Mouse (Mus musculus): ENCODE measurements around the gene Mtnr1b. TPM values are rescaled to one million over a fixed set of nuclear protein-coding genes. Genes with fewer than 3 reads are reported as not detected.

The Mtnr1b gene
- polyA plus RNA-seq, 1 experiment from 2014 or later = not detected

- no peaks in the 10 kb centered on the region for H3K9me3 ChIP-seq (ENCODE audit: low read depth, low read length)
- H3K4me3 ChIP-seq (ENCODE audit: low read depth, low read length) = no peak overlapping the region
- TF ChIP-seq CTCF (IDR thresholded peaks at IDR 0.05; ENCODE audit: low read depth) = no peak
- no peaks in the 10 kb centered on the region for H3K4me1 ChIP-seq (ENCODE audit: insufficient read depth)
- no peaks in the 10 kb centered on the region for H3K27me3 ChIP-seq (ENCODE audit: insufficient read depth, low read length)
- ATAC-seq (ENCODE audit: insufficient read depth) = no peak
- DNase-seq = no peak
- H3K36me3 ChIP-seq (ENCODE audit: insufficient read depth) = no peaks in the 10 kb centered on the region
- no peak overlapping the region for H3K27ac ChIP-seq (ENCODE audit: low read depth)
- H3K9ac ChIP-seq = no peak overlapping the region
- no peak overlapping the region for H3K4me2 ChIP-seq
Observed at GRCm38 (mm10) chr9:15802413-15803027, 71.8 kb downstream of the Mtnr1b start.

- Histone ChIP-seq H3K4me1 (ENCODE audit: insufficient read depth) (no peaks in the 10 kb centered on the region), H3K4me2 (no peak overlapping the region), H3K4me3 (ENCODE audit: low read depth, low read length) (no peak overlapping the region), H3K36me3 (ENCODE audit: insufficient read depth) (no peaks in the 10 kb centered on the region), H3K9me3 (ENCODE audit: low read depth, low read length) (no peaks in the 10 kb centered on the region), H3K9ac (no peak overlapping the region), H3K27ac (ENCODE audit: low read depth) (no peak overlapping the region), H3K27me3 (ENCODE audit: insufficient read depth, low read length) (no peaks in the 10 kb centered on the region)
- DNase-seq (no peak), ATAC-seq (ENCODE audit: insufficient read depth) (no peak)
- TF ChIP-seq CTCF (IDR thresholded peaks at IDR 0.05; ENCODE audit: low read depth) = no peak
- WGBS = 72% methylated on average over 5 of the region's 5 CpGs
Observed at GRCm38 (mm10) chr9:15800402-15800801, 74.0 kb downstream of the Mtnr1b start.

- ATAC-seq (ENCODE audit: insufficient read depth) (no peak), DNase-seq (no peak)
- H3K4me3 ChIP-seq (ENCODE audit: low read depth, low read length) = no peak overlapping the region
- H3K27ac ChIP-seq (ENCODE audit: low read depth) = no peak overlapping the region
- 68% methylated on average over 6 of the region's 6 CpGs for WGBS
- no peaks in the 10 kb centered on the region for H3K27me3 ChIP-seq (ENCODE audit: insufficient read depth, low read length)
- H3K4me2 ChIP-seq = no peak overlapping the region
- no peak overlapping the region for H3K9ac ChIP-seq
- H3K4me1 ChIP-seq (ENCODE audit: insufficient read depth) = no peaks in the 10 kb centered on the region
- no peaks in the 10 kb centered on the region for H3K36me3 ChIP-seq (ENCODE audit: insufficient read depth)
- H3K9me3 ChIP-seq (ENCODE audit: low read depth, low read length) = no peaks in the 10 kb centered on the region
- no peak for TF ChIP-seq CTCF (IDR thresholded peaks at IDR 0.05; ENCODE audit: low read depth)
Observed at GRCm38 (mm10) chr9:15794408-15794807, 79.9 kb downstream of the Mtnr1b start.

- no peak overlapping the region for H3K27ac ChIP-seq (ENCODE audit: low read depth)
- 77% methylated on average over 9 of the region's 9 CpGs for WGBS
- no peaks in the 10 kb centered on the region for H3K36me3 ChIP-seq (ENCODE audit: insufficient read depth)
- no peak overlapping the region for H3K4me2 ChIP-seq
- ATAC-seq (ENCODE audit: insufficient read depth) (no peak), DNase-seq (no peak)
- no peak overlapping the region for H3K9ac ChIP-seq
- no peaks in the 10 kb centered on the region for H3K4me1 ChIP-seq (ENCODE audit: insufficient read depth)
- no peak for TF ChIP-seq CTCF (IDR thresholded peaks at IDR 0.05; ENCODE audit: low read depth)
- H3K4me3 ChIP-seq (ENCODE audit: low read depth, low read length) = no peak overlapping the region
- no peaks in the 10 kb centered on the region for H3K27me3 ChIP-seq (ENCODE audit: insufficient read depth, low read length)
- H3K9me3 ChIP-seq (ENCODE audit: low read depth, low read length) = no peaks in the 10 kb centered on the region
Observed at GRCm38 (mm10) chr9:15792076-15792475, 82.3 kb downstream of the Mtnr1b start.

- no peaks in the 10 kb centered on the region for H3K27me3 ChIP-seq (ENCODE audit: insufficient read depth, low read length)
- TF ChIP-seq CTCF (IDR thresholded peaks at IDR 0.05; ENCODE audit: low read depth) = no peak
- DNase-seq (no peak), ATAC-seq (ENCODE audit: insufficient read depth) (no peak)
- no peak overlapping the region for H3K9ac ChIP-seq
- H3K4me2 ChIP-seq = no peak overlapping the region
- no peaks in the 10 kb centered on the region for H3K4me1 ChIP-seq (ENCODE audit: insufficient read depth)
- H3K27ac ChIP-seq (ENCODE audit: low read depth) = no peak overlapping the region
- no peaks in the 10 kb centered on the region for H3K36me3 ChIP-seq (ENCODE audit: insufficient read depth)
- H3K4me3 ChIP-seq (ENCODE audit: low read depth, low read length) = no peak overlapping the region
- H3K9me3 ChIP-seq (ENCODE audit: low read depth, low read length) = no peaks in the 10 kb centered on the region
- WGBS = 55% methylated on average over 2 of the region's 2 CpGs
Observed at GRCm38 (mm10) chr9:15786610-15787009, 87.7 kb downstream of the Mtnr1b start.

- TF ChIP-seq CTCF (IDR thresholded peaks at IDR 0.05; ENCODE audit: low read depth) = no peak
- Histone ChIP-seq H3K9ac (no peak overlapping the region), H3K4me3 (ENCODE audit: low read depth, low read length) (no peak overlapping the region), H3K27me3 (ENCODE audit: insufficient read depth, low read length) (no peaks in the 10 kb centered on the region), H3K36me3 (ENCODE audit: insufficient read depth) (no peaks in the 10 kb centered on the region), H3K27ac (ENCODE audit: low read depth) (no peak overlapping the region), H3K9me3 (ENCODE audit: low read depth, low read length) (no peaks in the 10 kb centered on the region), H3K4me1 (ENCODE audit: insufficient read depth) (no peaks in the 10 kb centered on the region), H3K4me2 (no peak overlapping the region)
- ATAC-seq (ENCODE audit: insufficient read depth) (no peak), DNase-seq (no peak)
- 38% methylated on average over 3 of the region's 3 CpGs for WGBS
Observed at GRCm38 (mm10) chr9:15786192-15786591, 88.2 kb downstream of the Mtnr1b start.

- 42% methylated on average over 4 of the region's 4 CpGs for WGBS
- peak; percentile 3 for DNase-seq
- no peak for TF ChIP-seq CTCF (IDR thresholded peaks at IDR 0.05; ENCODE audit: low read depth)
Observed at GRCm38 (mm10) chr9:15781936-15782335, 92.4 kb downstream of the Mtnr1b start.

GRCm38 (mm10) chr9:15774911-15775310 lies 99.4 kb downstream of the Mtnr1b start:
- ATAC-seq (ENCODE audit: insufficient read depth) = no peak

More at GRCm38 (mm10) chr9:15781936-15782335, 92.4 kb downstream of the Mtnr1b start:
- H3K9me3 ChIP-seq (ENCODE audit: low read depth, low read length) = no peaks in the 10 kb centered on the region
- H3K27ac ChIP-seq (ENCODE audit: low read depth) = no peak overlapping the region
- no peak overlapping the region for H3K4me3 ChIP-seq (ENCODE audit: low read depth, low read length)
- H3K4me1 ChIP-seq (ENCODE audit: insufficient read depth) = no peaks in the 10 kb centered on the region
- no peak overlapping the region for H3K4me2 ChIP-seq
- no peaks in the 10 kb centered on the region for H3K27me3 ChIP-seq (ENCODE audit: insufficient read depth, low read length)
- H3K9ac ChIP-seq = no peak overlapping the region
- no peaks in the 10 kb centered on the region for H3K36me3 ChIP-seq (ENCODE audit: insufficient read depth)
- no peak for ATAC-seq (ENCODE audit: insufficient read depth)

More at GRCm38 (mm10) chr9:15774911-15775310, 99.4 kb downstream of the Mtnr1b start:
- no peak overlapping the region for H3K4me2 ChIP-seq
- H3K9ac ChIP-seq = no peak overlapping the region
- H3K9me3 ChIP-seq (ENCODE audit: low read depth, low read length) = no peaks in the 10 kb centered on the region
- 88% methylated on average over 1 of the region's 1 CpGs for WGBS
- DNase-seq = no peak
- no peaks in the 10 kb centered on the region for H3K4me1 ChIP-seq (ENCODE audit: insufficient read depth)
- no peaks in the 10 kb centered on the region for H3K36me3 ChIP-seq (ENCODE audit: insufficient read depth)
- H3K4me3 ChIP-seq (ENCODE audit: low read depth, low read length) = no peak overlapping the region
- H3K27ac ChIP-seq (ENCODE audit: low read depth) = no peak overlapping the region
- TF ChIP-seq CTCF (IDR thresholded peaks at IDR 0.05; ENCODE audit: low read depth) = no peak
- no peaks in the 10 kb centered on the region for H3K27me3 ChIP-seq (ENCODE audit: insufficient read depth, low read length)

Other genes starting within 250 kb of the Mtnr1b start
- 1.1 and 2.1 TPM in 2 replicates for gene Deup1, start 246.6 kb downstream of the Mtnr1b start, polyA plus RNA-seq (2014; fragmentation: Nextera tagmentation; extraction: Ambion mirVana)
- gene Slc36a4, start 164.8 kb downstream of the Mtnr1b start, polyA plus RNA-seq (2014; fragmentation: Nextera tagmentation; extraction: Ambion mirVana) = 18.4 and 20.2 TPM in 2 replicates

Data from lung, embryonic 14.5 days (tissue).